8 mouse cellular contexts compared by ENCODE assay signal in the genomic region with DNA sequence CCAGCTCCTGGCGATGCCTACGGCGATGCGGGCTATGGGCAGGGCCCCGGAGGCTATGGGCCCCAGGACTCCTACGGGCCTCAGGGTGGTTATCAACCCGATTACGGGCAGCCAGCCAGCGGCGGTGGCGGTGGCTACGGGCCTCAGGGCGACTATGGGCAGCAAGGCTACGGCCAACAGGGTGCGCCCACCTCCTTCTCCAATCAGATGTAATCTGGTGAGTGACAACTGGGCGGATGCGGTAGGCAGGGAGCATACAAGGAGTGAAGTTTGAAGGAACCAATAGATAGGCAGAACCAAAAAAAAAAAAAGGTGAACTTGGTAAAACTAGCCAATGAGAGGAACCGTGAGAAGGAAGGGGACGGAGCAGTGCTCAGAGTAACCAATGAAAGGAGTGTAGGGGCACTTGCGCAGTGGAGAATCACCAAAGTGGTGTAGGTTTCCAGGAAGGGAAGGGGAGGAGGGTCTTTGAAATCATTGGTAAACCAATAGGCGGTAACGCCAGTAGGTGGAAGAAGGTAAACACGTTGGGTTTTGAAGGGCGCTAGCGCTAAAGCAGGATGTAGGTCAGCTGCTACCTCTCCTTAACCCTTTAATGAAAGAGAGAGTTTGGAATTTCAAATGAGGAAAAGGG. TPM values are rescaled to one million over a fixed set of nuclear protein-coding genes. Genes with fewer than 3 reads are reported as not detected.
DNase-seq lines count a peak whose midpoint lies in the region; ATAC-seq and TF ChIP-seq lines count a peak whose summit lies in the region.

No protein-coding gene starts in this region.

- no peaks in the 10 kb centered on the region for H3K27me3 ChIP-seq in CH12.LX (replicated peaks)
- no peaks in the 10 kb centered on the region for H3K27me3 ChIP-seq in heart, embryonic 15.5 days
- no peaks in the 10 kb centered on the region for H3K27me3 ChIP-seq in neural tube, embryonic 14.5 days (ENCODE audit: control insufficient read depth, insufficient read depth, low read length)

- 14% methylated on average over 25 of the region's 25 CpGs for WGBS in heart, embryonic 15.5 days
- WGBS in neural tube, embryonic 14.5 days = 16% methylated on average over 25 of the region's 25 CpGs

- peak overlapping the region; percentile 88 for H3K9ac ChIP-seq in CH12.LX (ENCODE audit: insufficient read depth, low read depth)
- peak overlapping the region; percentile 72 for H3K9ac ChIP-seq in heart, embryonic 15.5 days
- H3K9ac ChIP-seq in neural tube, embryonic 14.5 days (replicated peaks; ENCODE audit: low read depth, low read length) = peak overlapping the region; percentile 42; the same call in 1 of the 2 replicates

- peak; percentile 96 for ATAC-seq in heart, embryonic 15.5 days (replicated peaks; ENCODE audit: insufficient number of reproducible peaks, insufficient read depth, low FRiP score, low read depth)
- ATAC-seq in neural tube, embryonic 14.5 days (ENCODE audit: low read depth) = peak; percentile 96

- no peaks in the 10 kb centered on the region for H3K36me3 ChIP-seq in CH12.LX (replicated peaks in 1 of 2; ENCODE audit: control insufficient read depth in 1 of 2, insufficient read depth in 1 of 2, low read length in 1 of 2)
- no peaks in the 10 kb centered on the region for H3K36me3 ChIP-seq in heart, embryonic 15.5 days
- H3K36me3 ChIP-seq in neural tube, embryonic 14.5 days (ENCODE audit: control insufficient read depth, insufficient read depth, low read length) = no peaks in the 10 kb centered on the region; the same call in 1 of the 2 replicates

- peak; percentile 68 for TF ChIP-seq POLR2A in CH12.LX (IDR thresholded peaks at IDR 0.05; ENCODE audit: low read depth, low read length)

- dilution Hi-C loops in CH12.LX (cut with MboI; ENCODE audit: extremely low pct_ligation_motif_present, extremely low pct_unique_long_range_greater_than_20kb, low sequenced_read_pairs) = no loop called here

- no peaks in the 10 kb centered on the region for H3K9me3 ChIP-seq in CH12.LX (replicated peaks; ENCODE audit: low read length)
- H3K9me3 ChIP-seq in heart, embryonic 15.5 days (replicated peaks) = no peaks in the 10 kb centered on the region
- no peaks in the 10 kb centered on the region for H3K9me3 ChIP-seq in neural tube, embryonic 14.5 days (ENCODE audit: control insufficient read depth, low read length)

- H3K27ac ChIP-seq in CH12.LX (ENCODE audit: insufficient read depth, low read depth) = peak overlapping the region; percentile 75
- peak overlapping the region; percentile 78 for H3K27ac ChIP-seq in brown adipose tissue, adult 24 weeks (replicated peaks; ENCODE audit: low read depth, low read length)
- peak overlapping the region; percentile 87 for H3K27ac ChIP-seq in heart, embryonic 15.5 days
- peak overlapping the region; percentile 57; the same call in 1 of the 2 replicates for H3K27ac ChIP-seq in neural tube, embryonic 14.5 days (ENCODE audit: low read depth, low read length)

- peak in 1 of 2 experiments; percentile 63; a peak in 2 of 4 replicates for TF ChIP-seq CTCF in CH12.LX (conservative IDR thresholded peaks at IDR 0.05 in 1 of 2, IDR thresholded peaks at IDR 0.05 in 1 of 2; ENCODE audit: low read depth in 2 of 2, low read length in 2 of 2)

- peak overlapping the region; percentile 47 to 70 (median 58) for H3K4me3 ChIP-seq in CH12.LX (replicated peaks in 1 of 3; ENCODE audit: low read depth in 2 of 3, low read length in 2 of 3, poor library complexity in 1 of 3)
- peak overlapping the region; percentile 72 for H3K4me3 ChIP-seq in brown adipose tissue, adult 24 weeks (ENCODE audit: insufficient read depth, low read depth, low read length)
- peak overlapping the region; percentile 61 for H3K4me3 ChIP-seq in heart, embryonic 15.5 days
- peak overlapping the region; percentile 19; the same call in 1 of the 2 replicates for H3K4me3 ChIP-seq in neural tube, embryonic 14.5 days (ENCODE audit: low read depth, low read length)

- no peaks in the 10 kb centered on the region for H3K79me2 ChIP-seq in CH12.LX (replicated peaks; ENCODE audit: control insufficient read depth, extremely low read depth, insufficient read depth, poor library complexity, severe bottlenecking)

- DNase-seq in CH12.LX (ENCODE audit: extremely low read depth) = peak; percentile 93
- peak; percentile 94 for DNase-seq in fibroblast of lung, adult 2 months (ENCODE audit: low read depth)
- DNase-seq in kidney, postnatal 14 days = peak; percentile 91
- DNase-seq in lung, adult 18-20 months = peak; percentile 90 to 93
- peak; percentile 83 for DNase-seq in testis, postnatal 10 days (ENCODE audit: low spot score)

- peak overlapping the region; percentile 51 for H3K4me2 ChIP-seq in CH12.LX (ENCODE audit: insufficient read depth, low read depth, poor library complexity, severe bottlenecking)
- H3K4me2 ChIP-seq in heart, embryonic 15.5 days = peak overlapping the region; percentile 73
- peak overlapping the region; percentile 44 for H3K4me2 ChIP-seq in neural tube, embryonic 14.5 days (ENCODE audit: low read depth, low read length)

- TF ChIP-seq EP300 in CH12.LX (IDR thresholded peaks at IDR 0.05; ENCODE audit: low read length) = no peak

- in situ Hi-C loops in CH12.LX (cut with MboI; ENCODE audit: low pct_ligation_motif_present, low pct_unique_long_range_greater_than_20kb, low sequenced_read_pairs) = no loop called here

- H3K4me1 ChIP-seq in CH12.LX (ENCODE audit: control insufficient read depth in 1 of 2, insufficient read depth in 2 of 2) = peaks cover 3 to 15% of the 10 kb centered on the region in 2 experiments; a peak in 3 of 4 replicates
- H3K4me1 ChIP-seq in brown adipose tissue, adult 24 weeks (ENCODE audit: control insufficient read depth, insufficient read depth, insufficient read length, low read length) = no peaks in the 10 kb centered on the region
- no peaks in the 10 kb centered on the region for H3K4me1 ChIP-seq in heart, embryonic 15.5 days (replicated peaks)
- H3K4me1 ChIP-seq in neural tube, embryonic 14.5 days (ENCODE audit: control insufficient read depth, insufficient read depth, low read length) = no peaks in the 10 kb centered on the region

- peak; percentile 40 for TF ChIP-seq RAD21 in CH12.LX (IDR thresholded peaks at IDR 0.05; ENCODE audit: low read depth, low read length)

TF ChIP-seq in CH12.LX, 34 proteins besides CTCF, POLR2A, EP300 and RAD21 (continues in another document):
- peak; percentile 41; the same call in 1 of the 2 replicates for TF ChIP-seq MYC (IDR thresholded peaks at IDR 0.05; ENCODE audit: low read depth, low read length)
- TF ChIP-seq CHD2 (IDR thresholded peaks at IDR 0.05; ENCODE audit: low read length) = peak; percentile 95
- TF ChIP-seq ZMIZ1 (IDR thresholded peaks at IDR 0.05; ENCODE audit: low read depth, low read length) = 0 out of 2 replicates have a peak, but pooled peaks have one; percentile 25
- no peak; the same call in 1 of the 2 replicates for TF ChIP-seq MXI1 (IDR thresholded peaks at IDR 0.05; ENCODE audit: low read depth, low read length)
- TF ChIP-seq NELFE (IDR thresholded peaks at IDR 0.05; ENCODE audit: low read depth, low read length) = peak; percentile 42; the same call in 1 of the 2 replicates
- TF ChIP-seq ZNF384 (IDR thresholded peaks at IDR 0.05; ENCODE audit: low read depth, low read length) = peak; percentile 100
- TF ChIP-seq MAFK (IDR thresholded peaks at IDR 0.05; ENCODE audit: insufficient replicate concordance, low read length) = no peak
- no peak for TF ChIP-seq BHLHE40 (IDR thresholded peaks at IDR 0.05; ENCODE audit: low read depth, low read length)
- TF ChIP-seq ELF1 (IDR thresholded peaks at IDR 0.05; ENCODE audit: low read depth, low read length) = peak; percentile 92

RNA-seq across cellular contexts. Expression of a gene that starts 8.3 kb away (rescaled TPM):
- total RNA-seq in CH12.LX (2012; rRNA removed) (3.9 and 4.5 TPM in 2 replicates), CH12.LX (2014; rRNA removed) (2.2 and 2.3 TPM in 2 replicates)
- 12.5 and 13.7 TPM in 2 replicates for polyA plus RNA-seq in CH12.LX (2012; ENCODE audit: insufficient read length, low read depth)
- 6.3 and 8.3 TPM in 2 replicates for polyA plus RNA-seq in brown adipose tissue, adult 24 weeks (2012; ENCODE audit: insufficient read depth, insufficient read length, missing spikeins)
- polyA plus RNA-seq in heart, embryonic 15.5 days (2015; fragmentation: Nextera tagmentation; extraction: Ambion mirVana) = 8.0 and 10.6 TPM in 2 replicates
- 1.3 and 2.0 TPM in 2 replicates for polyA plus RNA-seq in neural tube, embryonic 14.5 days (2014; fragmentation: Nextera tagmentation; extraction: Ambion mirVana)

RNA-seq across cellular contexts. Expression of a gene that starts 10.5 kb away (rescaled TPM):
- total RNA-seq in CH12.LX (2012; rRNA removed) (0.80 and 1.2 TPM in 2 replicates), CH12.LX (2014; rRNA removed) (0.27 TPM in 2 replicates)
- polyA plus RNA-seq in CH12.LX (2012; ENCODE audit: insufficient read length, low read depth) = 0.65 and 0.74 TPM in 2 replicates
- polyA plus RNA-seq in brown adipose tissue, adult 24 weeks (2012; ENCODE audit: insufficient read depth, insufficient read length, missing spikeins) = 13.0 and 15.6 TPM in 2 replicates
- polyA plus RNA-seq in heart, embryonic 15.5 days (2015; fragmentation: Nextera tagmentation; extraction: Ambion mirVana) = 0.64 and 2.8 TPM in 2 replicates
- 81.4 and 149 TPM in 2 replicates for polyA plus RNA-seq in neural tube, embryonic 14.5 days (2014; fragmentation: Nextera tagmentation; extraction: Ambion mirVana)

RNA-seq across cellular contexts. Expression of a gene that starts 22.4 kb away (rescaled TPM):
- total RNA-seq in CH12.LX (2012; rRNA removed) = 163 and 183 TPM in 2 replicates
- total RNA-seq in CH12.LX (2014; rRNA removed) = 144 and 173 TPM in 2 replicates
- polyA plus RNA-seq in CH12.LX (2012; ENCODE audit: insufficient read length, low read depth) = 207 and 247 TPM in 2 replicates
- 27.0 and 31.6 TPM in 2 replicates for polyA plus RNA-seq in brown adipose tissue, adult 24 weeks (2012; ENCODE audit: insufficient read depth, insufficient read length, missing spikeins)
- 129 and 145 TPM in 2 replicates for polyA plus RNA-seq in heart, embryonic 15.5 days (2015; fragmentation: Nextera tagmentation; extraction: Ambion mirVana)
- 12.5 and 23.2 TPM in 2 replicates for polyA plus RNA-seq in neural tube, embryonic 14.5 days (2014; fragmentation: Nextera tagmentation; extraction: Ambion mirVana)

RNA-seq across cellular contexts. Expression of a gene that starts 32.3 kb away (rescaled TPM):
- 0.13 TPM in 1 of 2 replicates, not detected in the other for total RNA-seq in CH12.LX (2012; rRNA removed)
- total RNA-seq in CH12.LX (2014; rRNA removed) = not detected in 2 replicates
- polyA plus RNA-seq in CH12.LX (2012; ENCODE audit: insufficient read length, low read depth) = not detected in 2 replicates
- 2.9 and 3.4 TPM in 2 replicates for polyA plus RNA-seq in brown adipose tissue, adult 24 weeks (2012; ENCODE audit: insufficient read depth, insufficient read length, missing spikeins)
- polyA plus RNA-seq in heart, embryonic 15.5 days (2015; fragmentation: Nextera tagmentation; extraction: Ambion mirVana) = 0.69 and 1.2 TPM in 2 replicates
- polyA plus RNA-seq in neural tube, embryonic 14.5 days (2014; fragmentation: Nextera tagmentation; extraction: Ambion mirVana) = 0.20 TPM in 1 of 2 replicates, not detected in the other

RNA-seq across cellular contexts. Expression of a gene that starts 41.9 kb away (rescaled TPM):
- total RNA-seq in CH12.LX (2012; rRNA removed) = 0.17 and 0.21 TPM in 2 replicates
- not detected in 2 replicates for total RNA-seq in CH12.LX (2014; rRNA removed)
- polyA plus RNA-seq in CH12.LX (2012; ENCODE audit: insufficient read length, low read depth) = 0.07 TPM in 1 of 2 replicates, not detected in the other
- not detected in 2 replicates for polyA plus RNA-seq in brown adipose tissue, adult 24 weeks (2012; ENCODE audit: insufficient read depth, insufficient read length, missing spikeins)
- polyA plus RNA-seq in heart, embryonic 15.5 days (2015; fragmentation: Nextera tagmentation; extraction: Ambion mirVana) = not detected in 2 replicates
- polyA plus RNA-seq in neural tube, embryonic 14.5 days (2014; fragmentation: Nextera tagmentation; extraction: Ambion mirVana) = 0.12 and 0.23 TPM in 2 replicates

Comparison
In these comparisons a context has a peak if more than half of its experiments do, and no peak if none do; other contexts are left out.
1. Peak in every context shown above with its lines: DNase-seq, ATAC-seq, H3K4me3 ChIP-seq and H3K27ac ChIP-seq.
2. H3K4me3 ChIP-seq: peak in every context shown above with its lines; median percentile 72 in brown adipose tissue, adult 24 weeks; 61 in heart, embryonic 15.5 days; 58 in CH12.LX; 19 in neural tube, embryonic 14.5 days.